Mouse (Mus musculus): Measurements from ENCODE around the gene Scgb2b19. TPM values are rescaled to one million over a fixed set of nuclear protein-coding genes. Genes with fewer than 3 reads are reported as not detected.
"Not testable (repeated sequence)": the region's sequence is repeated elsewhere in the genome, so short reads cannot be mapped to it uniquely, and the experiment has no call there.

The Scgb2b19 gene
- polyA plus RNA-seq (2012; rRNA removed): not detected in 2 replicates

- not testable (repeated sequence) for H3K4me1 ChIP-seq (ENCODE audit: control insufficient read depth, insufficient read depth, low read length); DNase-seq; H3K4me3 ChIP-seq (replicated peaks; ENCODE audit: extremely low read depth, low read depth, low read length)
Observed at GRCm38 (mm10) chr7:33280238-33280637, at the start of gene Scgb2b19. Scgb2b19 (minus strand) TSS chr7:33280338.

GRCm38 (mm10) chr7:33286991-33287390 is 6.9 kb upstream of the Scgb2b19 start, which contains the start of gene Scgb1b19:
Scgb1b19 (plus strand) TSS chr7:33287291.
- WGBS: 70% methylated on average over 3 of the region's 3 CpGs
- not testable (repeated sequence) for DNase-seq; H3K4me1 ChIP-seq (ENCODE audit: control insufficient read depth, insufficient read depth, low read length); H3K4me3 ChIP-seq (replicated peaks; ENCODE audit: extremely low read depth, low read depth, low read length)

Other genes with a start within 250 kb of the Scgb2b19 start
- not detected in 2 replicates for gene Scgb2b17, start 223.8 kb downstream of the Scgb2b19 start, polyA plus RNA-seq (2012; rRNA removed)
- gene Scgb1b17, start 216.9 kb downstream of the Scgb2b19 start, polyA plus RNA-seq (2012; rRNA removed): not detected in 2 replicates
- gene Scgb2b18, start 106.5 kb downstream of the Scgb2b19 start, polyA plus RNA-seq (2012; rRNA removed): not detected in 2 replicates
- gene Scgb1b18, start 94.8 kb downstream of the Scgb2b19 start, polyA plus RNA-seq (2012; rRNA removed): not detected in 2 replicates
- gene Scgb1b19, start 7.0 kb upstream of the Scgb2b19 start, polyA plus RNA-seq (2012; rRNA removed): not detected in 2 replicates
- gene Scgb2b20, start 86.0 kb upstream of the Scgb2b19 start, polyA plus RNA-seq (2012; rRNA removed): not detected in 2 replicates
- not detected in 2 replicates for gene Scgb1b20, start 92.9 kb upstream of the Scgb2b19 start, polyA plus RNA-seq (2012; rRNA removed)
- not detected in 2 replicates for gene Scgb2b21, start 240.1 kb upstream of the Scgb2b19 start, polyA plus RNA-seq (2012; rRNA removed)

Data from lung, adult 2 months (tissue).